Mouse (Mus musculus): ENCODE results near the gene Maco1. TPM values are rescaled to one million over a fixed set of nuclear protein-coding genes. Genes with fewer than 3 reads are reported as not detected.

The Maco1 gene
- polyA plus RNA-seq, 1 experiment from 2014 or later = 25.5 TPM

DNA sequence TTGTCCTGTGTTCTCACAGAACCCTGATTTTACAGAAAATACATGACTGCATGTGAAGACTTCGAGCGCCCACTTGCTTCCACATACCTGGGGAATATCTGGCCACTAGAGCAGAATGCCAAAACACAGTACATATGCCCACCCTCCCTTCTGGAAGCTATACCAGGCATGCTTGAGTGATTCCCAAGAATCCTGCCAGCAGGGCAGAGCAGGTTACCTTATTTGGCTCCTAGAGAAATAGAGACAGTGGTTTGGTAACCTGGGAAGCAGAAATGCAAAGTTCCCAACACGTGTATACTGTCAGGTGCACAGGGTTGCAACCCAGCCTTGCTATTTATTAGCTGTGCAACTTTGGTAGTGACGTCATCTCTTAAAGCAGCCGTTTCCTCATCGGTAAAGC is 8.7 kb upstream of the Maco1 start:
- Histone ChIP-seq H3K36me3 (ENCODE audit: control insufficient read depth, insufficient read depth, low read length) (no peaks in the 10 kb centered on the region), H3K27me3 (ENCODE audit: control insufficient read depth, insufficient read depth, low read length) (no peaks in the 10 kb centered on the region), H3K9me3 (ENCODE audit: control insufficient read depth, low read length) (no peaks in the 10 kb centered on the region), H3K27ac (replicated peaks in 1 of 2; ENCODE audit: control insufficient read depth in 1 of 2, insufficient read depth in 1 of 2, low read depth in 2 of 2, low read length in 2 of 2) (no peak overlapping the region), H3K9ac (ENCODE audit: low read length) (no peak overlapping the region), H3K4me2 (ENCODE audit: low read length) (no peak overlapping the region), H3K4me3 (ENCODE audit: control insufficient read depth in 1 of 2, insufficient read depth in 1 of 2, low read depth in 1 of 2, low read length in 2 of 2) (no peak overlapping the region), H3K4me1 (ENCODE audit: control insufficient read depth in 2 of 2, insufficient read depth in 2 of 2, low read length in 2 of 2) (peaks cover 0 to 3% of the 10 kb centered on the region in 2 experiments; a peak in 1 of 4 replicates)
- WGBS = 76% methylated on average over 6 of the region's 6 CpGs
- no peak for ATAC-seq (ENCODE audit: insufficient number of reproducible peaks, insufficient read depth, low FRiP score, low read depth)

DNA sequence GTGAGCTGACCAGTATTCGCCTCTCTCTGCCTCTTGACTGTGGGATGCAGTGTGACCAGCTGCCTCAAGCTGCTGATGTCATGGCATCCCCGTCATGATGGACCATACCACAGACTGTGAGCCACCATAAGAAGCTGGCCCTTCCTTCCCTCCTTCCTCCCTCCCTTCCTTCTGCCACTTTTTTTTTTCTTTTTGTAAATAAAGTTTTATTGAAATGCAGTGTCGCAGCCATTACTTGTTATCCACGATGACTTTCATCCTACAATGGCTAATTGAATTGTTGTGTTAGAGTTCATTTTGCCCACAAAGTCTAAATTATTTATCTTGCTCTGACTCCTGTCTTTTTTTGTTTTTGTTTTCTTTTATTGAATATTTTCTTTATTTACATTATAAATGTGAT is 5.3 kb upstream of the Maco1 start:
- Histone ChIP-seq H3K4me1 (ENCODE audit: control insufficient read depth in 2 of 2, insufficient read depth in 2 of 2, low read length in 2 of 2) (no peaks in the 10 kb centered on the region), H3K27me3 (ENCODE audit: control insufficient read depth, insufficient read depth, low read length) (peaks cover 6% of the 10 kb centered on the region; the same call in 1 of the 2 replicates), H3K27ac (replicated peaks in 1 of 2; ENCODE audit: control insufficient read depth in 1 of 2, insufficient read depth in 1 of 2, low read depth in 2 of 2, low read length in 2 of 2) (no peak overlapping the region), H3K4me2 (ENCODE audit: low read length) (no peak overlapping the region), H3K9ac (ENCODE audit: low read length) (no peak overlapping the region), H3K36me3 (ENCODE audit: control insufficient read depth, insufficient read depth, low read length) (no peaks in the 10 kb centered on the region), H3K4me3 (ENCODE audit: control insufficient read depth in 1 of 2, insufficient read depth in 1 of 2, low read depth in 1 of 2, low read length in 2 of 2) (no peak overlapping the region), H3K9me3 (ENCODE audit: control insufficient read depth, low read length) (no peaks in the 10 kb centered on the region)
- ATAC-seq (ENCODE audit: insufficient number of reproducible peaks, insufficient read depth, low FRiP score, low read depth) = no peak
- WGBS = 87% methylated on average over 4 of the region's 4 CpGs

DNA sequence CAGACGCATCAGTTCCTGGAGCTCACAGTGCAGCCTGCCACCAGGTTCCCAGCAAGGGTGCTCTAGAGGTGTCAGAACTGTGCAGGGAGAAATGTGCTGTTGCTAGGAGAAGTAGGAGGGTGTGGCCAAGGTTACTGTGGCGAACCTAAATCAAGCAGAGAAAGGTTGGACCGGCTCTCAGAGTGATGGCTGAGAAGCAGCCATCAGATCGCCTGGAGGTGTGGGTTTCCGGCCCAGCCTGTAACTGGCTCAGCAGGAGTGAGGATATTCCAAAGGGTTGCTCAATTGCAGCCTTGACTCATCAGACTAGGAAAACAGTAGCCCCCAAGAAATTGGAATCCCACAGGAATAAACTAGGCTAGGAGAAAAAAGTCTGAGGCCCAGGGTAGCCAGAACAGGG is 3.4 kb upstream of the Maco1 start:
- H3K9me3 ChIP-seq (ENCODE audit: control insufficient read depth, low read length) = no peaks in the 10 kb centered on the region
- no peak overlapping the region for H3K4me2 ChIP-seq (ENCODE audit: low read length)
- H3K27ac ChIP-seq (replicated peaks in 1 of 2; ENCODE audit: control insufficient read depth in 1 of 2, insufficient read depth in 1 of 2, low read depth in 2 of 2, low read length in 2 of 2) = no peak overlapping the region
- H3K36me3 ChIP-seq (ENCODE audit: control insufficient read depth, insufficient read depth, low read length) = no peaks in the 10 kb centered on the region
- no peak for ATAC-seq (ENCODE audit: insufficient number of reproducible peaks, insufficient read depth, low FRiP score, low read depth)
- H3K4me1 ChIP-seq (ENCODE audit: control insufficient read depth in 2 of 2, insufficient read depth in 2 of 2, low read length in 2 of 2) = peaks cover 2 to 6% of the 10 kb centered on the region in 2 experiments; a peak in 2 of 4 replicates
- no peak overlapping the region for H3K4me3 ChIP-seq (ENCODE audit: control insufficient read depth in 1 of 2, insufficient read depth in 1 of 2, low read depth in 1 of 2, low read length in 2 of 2)
- no peak overlapping the region for H3K9ac ChIP-seq (ENCODE audit: low read length)
- peaks cover 6% of the 10 kb centered on the region; the same call in 1 of the 2 replicates for H3K27me3 ChIP-seq (ENCODE audit: control insufficient read depth, insufficient read depth, low read length)
- WGBS = 29% methylated on average over 5 of the region's 5 CpGs

DNA sequence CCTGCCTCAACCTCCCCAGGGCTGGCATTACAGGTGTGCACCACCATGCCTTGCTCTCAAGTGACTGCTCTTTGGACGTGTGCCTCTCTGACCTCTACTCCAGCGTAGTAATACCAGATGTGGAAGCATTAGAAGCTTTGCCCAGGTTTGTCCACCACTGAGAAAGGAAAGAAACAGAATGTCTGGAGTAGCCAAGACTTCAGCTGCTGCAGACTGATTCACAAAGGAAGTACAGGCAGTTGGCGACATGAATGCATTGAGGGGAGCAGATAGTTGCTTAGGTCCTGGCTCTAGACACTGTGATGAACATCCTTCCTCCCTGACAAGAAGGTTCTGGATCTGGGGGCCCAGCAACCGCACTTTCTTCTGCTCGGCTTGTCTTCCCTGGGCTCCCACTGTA is 2.9 kb upstream of the Maco1 start:
- ATAC-seq (ENCODE audit: insufficient number of reproducible peaks, insufficient read depth, low FRiP score, low read depth) = no peak
- Histone ChIP-seq H3K4me3 (ENCODE audit: control insufficient read depth in 1 of 2, insufficient read depth in 1 of 2, low read depth in 1 of 2, low read length in 2 of 2) (no peak overlapping the region), H3K4me2 (ENCODE audit: low read length) (no peak overlapping the region), H3K9me3 (ENCODE audit: control insufficient read depth, low read length) (no peaks in the 10 kb centered on the region), H3K9ac (ENCODE audit: low read length) (no peak overlapping the region), H3K27ac (replicated peaks in 1 of 2; ENCODE audit: control insufficient read depth in 1 of 2, insufficient read depth in 1 of 2, low read depth in 2 of 2, low read length in 2 of 2) (no peak overlapping the region), H3K27me3 (ENCODE audit: control insufficient read depth, insufficient read depth, low read length) (peaks cover 6% of the 10 kb centered on the region; the same call in 1 of the 2 replicates), H3K4me1 (ENCODE audit: control insufficient read depth in 2 of 2, insufficient read depth in 2 of 2, low read length in 2 of 2) (peaks cover 2 to 7% of the 10 kb centered on the region in 2 experiments; a peak in 2 of 4 replicates), H3K36me3 (ENCODE audit: control insufficient read depth, insufficient read depth, low read length) (no peaks in the 10 kb centered on the region)
- 46% methylated on average over 5 of the region's 5 CpGs for WGBS

DNA sequence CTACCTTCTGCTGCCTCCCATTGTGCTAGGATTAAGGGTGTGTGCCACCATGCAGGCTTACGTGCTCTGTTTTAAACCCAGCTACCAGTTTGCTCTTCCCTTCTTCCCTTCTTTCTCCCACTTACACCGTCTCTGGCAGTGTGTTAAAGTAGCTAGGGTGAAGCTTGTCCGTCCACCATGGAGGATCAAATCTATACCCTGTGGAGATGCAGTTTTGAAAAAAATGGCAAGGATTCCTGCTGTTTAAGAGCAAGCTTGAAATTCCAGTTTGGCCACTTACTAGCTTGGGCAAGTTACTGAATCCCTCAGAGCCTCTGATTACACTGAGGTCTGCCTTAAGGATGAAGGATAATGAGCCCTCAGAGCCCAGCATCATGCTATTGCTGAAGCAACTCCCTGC is 2.2 kb upstream of the Maco1 start:
- no peak for ATAC-seq (ENCODE audit: insufficient number of reproducible peaks, insufficient read depth, low FRiP score, low read depth)
- no peaks in the 10 kb centered on the region for H3K36me3 ChIP-seq (ENCODE audit: control insufficient read depth, insufficient read depth, low read length)
- H3K27ac ChIP-seq (replicated peaks in 1 of 2; ENCODE audit: control insufficient read depth in 1 of 2, insufficient read depth in 1 of 2, low read depth in 2 of 2, low read length in 2 of 2) = no peak overlapping the region
- WGBS = 56% methylated on average over 3 of the region's 3 CpGs
- H3K9me3 ChIP-seq (ENCODE audit: control insufficient read depth, low read length) = no peaks in the 10 kb centered on the region
- H3K9ac ChIP-seq (ENCODE audit: low read length) = no peak overlapping the region
- H3K4me1 ChIP-seq (ENCODE audit: control insufficient read depth in 2 of 2, insufficient read depth in 2 of 2, low read length in 2 of 2) = peaks cover 3 to 7% of the 10 kb centered on the region in 2 experiments; a peak in 3 of 4 replicates
- peaks cover 6% of the 10 kb centered on the region; the same call in 1 of the 2 replicates for H3K27me3 ChIP-seq (ENCODE audit: control insufficient read depth, insufficient read depth, low read length)
- H3K4me2 ChIP-seq (ENCODE audit: low read length) = no peak overlapping the region
- H3K4me3 ChIP-seq (ENCODE audit: control insufficient read depth in 1 of 2, insufficient read depth in 1 of 2, low read depth in 1 of 2, low read length in 2 of 2) = no peak overlapping the region

DNA sequence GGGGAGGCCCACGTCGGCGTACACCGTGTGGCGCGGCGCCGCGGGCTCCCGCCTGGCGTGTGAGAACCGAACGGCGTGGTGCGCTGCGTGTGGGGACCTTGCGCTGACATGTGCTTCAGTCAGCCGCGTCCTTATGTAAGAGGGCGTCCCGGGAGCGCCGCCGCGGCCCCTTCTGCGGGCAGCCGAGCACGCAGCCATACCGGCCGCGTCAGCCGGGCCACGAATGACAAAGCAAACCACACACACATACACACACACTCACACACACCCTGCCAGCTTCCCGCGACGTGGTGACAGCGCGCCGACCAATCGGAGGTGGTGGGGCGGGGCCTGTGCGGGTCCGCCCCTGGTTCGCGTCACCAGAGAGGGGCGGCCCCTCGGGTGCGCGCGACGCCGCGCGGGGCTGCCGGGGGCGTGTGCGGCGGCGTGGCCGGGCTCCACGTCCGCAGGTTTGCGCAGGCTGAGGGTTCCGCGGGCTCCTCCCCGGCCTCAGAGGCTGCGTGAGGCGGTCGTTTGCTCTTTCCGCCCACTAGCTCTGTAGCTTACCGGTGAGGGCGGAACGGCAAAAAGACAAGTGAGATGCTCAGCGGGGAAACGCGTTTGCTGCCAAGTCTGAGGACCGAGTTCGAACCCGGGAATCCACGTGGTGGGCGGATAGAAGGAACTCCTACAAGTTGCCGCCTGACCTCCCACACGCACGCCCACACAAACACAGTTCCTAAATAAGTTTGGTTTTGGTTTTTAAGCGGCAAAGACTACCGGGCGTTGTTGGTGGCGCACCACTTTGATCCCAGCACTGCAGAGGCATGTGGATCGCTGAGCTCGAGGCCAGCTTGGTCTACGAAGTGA is 716 bp upstream of the Maco1 start:
- WGBS = 1% methylated on average over 88 of the region's 91 CpGs
- Histone ChIP-seq H3K36me3 (ENCODE audit: control insufficient read depth, insufficient read depth, low read length) (no peaks in the 10 kb centered on the region), H3K4me2 (ENCODE audit: low read length) (peak overlapping the region; percentile 69), H3K9ac (ENCODE audit: low read length) (peak overlapping the region; percentile 71), H3K4me3 (ENCODE audit: control insufficient read depth in 1 of 2, insufficient read depth in 1 of 2, low read depth in 1 of 2, low read length in 2 of 2) (peak overlapping the region; percentile 86 to 88), H3K27ac (replicated peaks in 1 of 2; ENCODE audit: control insufficient read depth in 1 of 2, insufficient read depth in 1 of 2, low read depth in 2 of 2, low read length in 2 of 2) (peak overlapping the region; percentile 83 to 84), H3K9me3 (ENCODE audit: control insufficient read depth, low read length) (no peaks in the 10 kb centered on the region), H3K4me1 (ENCODE audit: control insufficient read depth in 2 of 2, insufficient read depth in 2 of 2, low read length in 2 of 2) (peaks cover 3 to 7% of the 10 kb centered on the region in 2 experiments; a peak in 3 of 4 replicates), H3K27me3 (ENCODE audit: control insufficient read depth, insufficient read depth, low read length) (peaks cover 6% of the 10 kb centered on the region; the same call in 1 of the 2 replicates)
- ATAC-seq (ENCODE audit: insufficient number of reproducible peaks, insufficient read depth, low FRiP score, low read depth) = peak; percentile 92

DNA sequence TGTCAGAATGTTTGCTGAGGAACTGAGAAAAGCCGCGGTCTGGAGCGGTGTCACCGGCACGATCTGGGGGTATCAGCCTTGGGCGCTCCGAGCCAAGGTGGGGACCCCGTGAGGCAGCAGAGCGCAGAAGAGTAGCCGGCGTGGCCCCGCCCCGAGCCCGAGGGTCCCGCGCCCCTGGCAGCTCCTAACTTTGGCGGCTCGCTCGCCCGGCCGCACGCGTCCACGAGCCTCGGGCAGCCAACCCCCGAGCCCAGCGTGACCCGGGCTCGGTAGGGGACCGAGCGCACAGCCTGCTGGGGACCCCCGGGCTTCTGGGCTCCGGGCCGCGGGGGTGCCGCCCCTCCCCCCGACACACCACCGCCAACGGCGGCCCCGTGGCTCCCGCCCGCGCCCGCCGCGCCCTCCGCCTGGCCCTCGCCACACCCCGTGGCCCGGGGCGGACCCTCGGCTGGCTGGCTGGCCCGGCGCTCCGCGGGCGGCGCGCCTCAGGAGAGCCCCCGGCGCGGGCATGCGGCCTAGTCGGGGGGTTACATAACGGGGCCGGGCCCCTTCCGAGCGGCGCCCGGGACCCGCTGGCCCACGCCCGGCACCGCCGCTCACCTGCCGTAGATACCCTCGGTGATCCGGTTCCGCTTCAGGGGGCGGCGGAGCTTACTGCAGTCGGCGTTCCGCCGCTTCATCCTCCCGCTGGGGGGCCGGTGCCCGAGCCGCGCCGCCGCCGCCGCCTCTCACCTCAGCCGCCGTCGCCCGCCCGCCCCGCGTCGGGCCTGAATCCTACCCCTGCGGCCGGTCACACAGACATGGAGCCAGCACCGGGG is 498 bp downstream of the Maco1 start:
- ATAC-seq (ENCODE audit: insufficient number of reproducible peaks, insufficient read depth, low FRiP score, low read depth) = peak; percentile 52
- peaks cover 3 to 13% of the 10 kb centered on the region in 2 experiments; a peak in 3 of 4 replicates for H3K4me1 ChIP-seq (ENCODE audit: control insufficient read depth in 2 of 2, insufficient read depth in 2 of 2, low read length in 2 of 2)
- WGBS = 1% methylated on average over 95 of the region's 106 CpGs
- peak overlapping the region; percentile 93 for H3K9ac ChIP-seq (ENCODE audit: low read length)
- peak overlapping the region; percentile 78 for H3K4me2 ChIP-seq (ENCODE audit: low read length)
- H3K4me3 ChIP-seq (ENCODE audit: control insufficient read depth in 1 of 2, insufficient read depth in 1 of 2, low read depth in 1 of 2, low read length in 2 of 2) = peak overlapping the region; percentile 86 to 92
- H3K27ac ChIP-seq (replicated peaks in 1 of 2; ENCODE audit: control insufficient read depth in 1 of 2, insufficient read depth in 1 of 2, low read depth in 2 of 2, low read length in 2 of 2) = peak overlapping the region; percentile 55 to 86
- H3K27me3 ChIP-seq (ENCODE audit: control insufficient read depth, insufficient read depth, low read length) = peaks cover 6% of the 10 kb centered on the region; the same call in 1 of the 2 replicates
- H3K36me3 ChIP-seq (ENCODE audit: control insufficient read depth, insufficient read depth, low read length) = no peaks in the 10 kb centered on the region
- H3K9me3 ChIP-seq (ENCODE audit: control insufficient read depth, low read length) = no peaks in the 10 kb centered on the region

Measured in heart, embryonic 14.5 days (tissue).